Mouse (Mus musculus) ovary, postnatal 36 days (tissue): Measurements from ENCODE around the gene Shank1.

ENCODE experiments used
- DNase-seq: peaks from one replicate; pipeline ENCODE4 v3.0.0; 2022; ENCODE audit warnings: low spot score, mixed read lengths

The Shank1 gene

GRCm38 (mm10) chr7:44373889-44374652 lies 64.0 kb downstream of the Shank1 start:
- peak; percentile 67 for DNase-seq

- no peak for DNase-seq
Observed at GRCm38 (mm10) chr7:44374756-44375155, 64.7 kb downstream of the Shank1 start.

- DNase-seq, result no peak
Observed at GRCm38 (mm10) chr7:44375207-44375606, 65.2 kb downstream of the Shank1 start.

- DNase-seq, result no peak
Observed at GRCm38 (mm10) chr7:44375793-44376192, 65.7 kb downstream of the Shank1 start.

- DNase-seq, result no peak
Observed at GRCm38 (mm10) chr7:44378290-44378689, 68.2 kb downstream of the Shank1 start.

- no peak for DNase-seq
Observed at GRCm38 (mm10) chr7:44382541-44382940, 72.5 kb downstream of the Shank1 start.

GRCm38 (mm10) chr7:44383980-44384715 lies 74.1 kb downstream of the Shank1 start, which contains the start of gene Syt3:
Syt3 (plus strand) TSS chr7:44384102.
- peak; percentile 52 for DNase-seq

GRCm38 (mm10) chr7:44384716-44385059 lies 74.6 kb downstream of the Shank1 start:
- no peak for DNase-seq

- no peak for DNase-seq
Observed at GRCm38 (mm10) chr7:44385720-44386119, 75.7 kb downstream of the Shank1 start, which contains the start of gene 1700008O03Rik. 1700008O03Rik (minus strand) TSS chr7:44385820.

GRCm38 (mm10) chr7:44391831-44392230 lies 81.8 kb downstream of the Shank1 start:
- no peak for DNase-seq

- no peak for DNase-seq
Observed at GRCm38 (mm10) chr7:44392341-44392740, 82.3 kb downstream of the Shank1 start.

GRCm38 (mm10) chr7:44393284-44393683 lies 83.2 kb downstream of the Shank1 start:
- no peak for DNase-seq

- peak; percentile 24 for DNase-seq
Observed at GRCm38 (mm10) chr7:44398570-44398969, 88.5 kb downstream of the Shank1 start.

GRCm38 (mm10) chr7:44401673-44402072 lies 91.6 kb downstream of the Shank1 start:
- DNase-seq, result no peak

GRCm38 (mm10) chr7:44405346-44406014 lies 95.4 kb downstream of the Shank1 start:
- DNase-seq, result peak; percentile 75

- no peak for DNase-seq
Observed at GRCm38 (mm10) chr7:44406015-44406355, 95.9 kb downstream of the Shank1 start.
